Mouse (Mus musculus) Patski (cell line): ENCODE data around the gene Sgca. TPM values are rescaled to one million over a fixed set of nuclear protein-coding genes. Genes with fewer than 3 reads are reported as not detected.

ENCODE experiments used
- ATAC-seq: fragments of 100-300 bp; one replicate; pipeline ENCODE4 v1.8.0; 2021
- CTCF ChIA-PET: fragments of 350-600 bp; sonication (Branson Sonifier 250); formaldehyde crosslinking; loops from one replicate; lab custom pipeline; 2022; ENCODE audit warnings: inconsistent platforms; lab: Charles Lee
- POLR2A ChIA-PET: fragments of 350-600 bp; sonication (Branson Sonifier 250); formaldehyde crosslinking; loops from one replicate; lab custom pipeline; 2022; ENCODE audit warnings: antibody characterized with exemption, inconsistent platforms; lab: Charles Lee
- DNase-seq: peaks from one replicate; pipeline ENCODE4 v3.0.0-alpha.2; 2011; ENCODE audit warnings: low read depth, low spot score
- H3K27me3 ChIP-seq: fragments of 371-371 bp; one replicate; pipeline ENCODE4 v1.5.1; 2021
- CTCF ChIP-seq: fragments of 100-300 bp; IDR thresholded peaks from one replicate; pipeline ENCODE4 v1.5.1; 2021
- in situ Hi-C: fragments of 300-500 bp; cut with MboI; formaldehyde crosslinking; loops from 3 replicates; pipeline ENCODE4 v1.11.1; 2018; ENCODE audit warnings: low pct_unique_long_range_greater_than_20kb, mixed read lengths
- polyA plus RNA-seq: library from polyadenylated mRNA; unstranded; gene quantifications from one replicate; pipeline ENCODE4 v1.2.3, GENCODE M21; 2021

Sgca gene
- polyA plus RNA-seq, 1 experiment from 2014 or later: 0.47 TPM

DNA sequence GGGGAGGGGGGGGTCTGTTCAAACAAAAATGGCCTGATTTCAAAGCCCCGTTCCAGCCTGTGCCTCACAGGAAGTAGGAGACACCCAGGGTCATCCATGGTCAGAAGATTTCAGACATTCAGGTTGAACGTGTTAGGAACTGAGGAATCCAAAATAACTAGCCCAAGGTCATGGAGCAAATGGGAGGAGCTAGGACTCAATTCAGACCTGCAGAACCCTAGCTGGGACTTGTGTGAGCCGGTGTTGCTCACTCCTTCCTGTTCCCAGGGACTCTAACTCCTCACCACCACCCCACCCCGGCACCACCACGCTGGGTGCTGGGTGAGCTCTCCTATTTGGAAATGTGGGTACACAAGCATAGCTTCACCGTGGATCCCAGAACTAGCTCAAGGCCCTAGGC is 11.2 kb upstream of the Sgca start:
- in situ Hi-C loops: no loop called here
- no peaks in the 10 kb centered on the region for H3K27me3 ChIP-seq
- no peak for DNase-seq
- CTCF ChIA-PET: interaction anchor here (0.9 to 1.3 kb wide), 3 partner anchors 13 to 45 kb away, joined by 3 to 5 read pairs (median 3); no protein-coding TSS in a partner anchor
- POLR2A ChIA-PET: interaction anchor here (0.5 to 0.6 kb wide), 2 partner anchors 75 to 101 kb away, joined by 3 read pairs; no protein-coding TSS in a partner anchor
- TF ChIP-seq CTCF: no peak
- no peak for ATAC-seq

DNA sequence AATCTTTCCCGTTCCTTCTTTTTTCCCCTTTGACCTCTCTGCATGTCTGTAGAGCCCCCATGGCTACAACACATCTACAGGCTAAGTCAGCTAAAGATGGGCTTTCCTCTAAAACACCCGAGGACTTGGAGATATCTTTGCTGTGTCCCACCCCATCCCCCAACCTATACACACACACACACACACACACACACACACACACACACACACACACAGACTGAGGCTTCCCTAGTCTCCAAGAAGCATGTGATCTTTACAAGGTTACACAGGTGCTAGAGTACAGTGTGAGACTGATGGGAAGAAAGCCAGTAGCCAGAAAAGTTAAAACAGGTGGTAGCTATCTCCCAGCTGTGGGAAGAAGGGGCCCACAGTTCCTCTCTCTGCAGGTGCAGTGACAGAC is 10.3 kb upstream of the Sgca start:
- no peak for ATAC-seq
- ChIA-PET CTCF (interaction anchor here (1.0 to 1.3 kb wide), 3 partner anchors 14 to 44 kb away, joined by 3 to 6 read pairs (median 5); no protein-coding TSS in a partner anchor), POLR2A (interaction anchor here (0.6 kb wide), 1 partner anchor 102 kb away, joined by 3 read pairs; no protein-coding TSS in a partner anchor)
- TF ChIP-seq CTCF: no peak
- no peak for DNase-seq
- in situ Hi-C loops: no loop called here
- no peaks in the 10 kb centered on the region for H3K27me3 ChIP-seq

DNA sequence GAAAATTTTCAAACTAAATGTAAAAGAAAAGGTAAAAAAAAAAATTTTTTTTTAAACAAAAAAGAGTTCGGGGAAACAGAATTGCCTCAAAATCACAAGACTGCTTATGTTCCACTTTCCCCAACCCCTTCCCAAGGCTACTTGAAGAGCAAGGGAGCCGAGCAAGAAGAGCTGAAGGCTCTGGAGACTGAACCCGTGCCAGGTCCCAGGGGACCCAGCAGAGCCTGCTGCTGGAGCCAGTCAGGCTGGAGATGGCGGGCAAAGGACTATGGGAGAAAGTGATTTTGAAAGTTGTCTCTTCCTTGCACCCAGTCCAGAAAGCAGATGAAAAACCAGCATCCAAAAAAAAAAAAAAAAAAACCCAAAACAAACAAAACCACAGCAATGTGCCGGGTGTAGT is 9.7 kb upstream of the Sgca start:
- in situ Hi-C loops: no loop called here
- no peak for TF ChIP-seq CTCF
- DNase-seq: no peak
- no peaks in the 10 kb centered on the region for H3K27me3 ChIP-seq
- ATAC-seq: no peak
- POLR2A ChIA-PET: interaction anchor here (0.7 kb wide), 1 partner anchor 34 kb away, joined by 7 read pairs; no protein-coding TSS in a partner anchor
- CTCF ChIA-PET: interaction anchor here (1.3 kb wide), 1 partner anchor 14 kb away, joined by 6 read pairs; no protein-coding TSS in a partner anchor

DNA sequence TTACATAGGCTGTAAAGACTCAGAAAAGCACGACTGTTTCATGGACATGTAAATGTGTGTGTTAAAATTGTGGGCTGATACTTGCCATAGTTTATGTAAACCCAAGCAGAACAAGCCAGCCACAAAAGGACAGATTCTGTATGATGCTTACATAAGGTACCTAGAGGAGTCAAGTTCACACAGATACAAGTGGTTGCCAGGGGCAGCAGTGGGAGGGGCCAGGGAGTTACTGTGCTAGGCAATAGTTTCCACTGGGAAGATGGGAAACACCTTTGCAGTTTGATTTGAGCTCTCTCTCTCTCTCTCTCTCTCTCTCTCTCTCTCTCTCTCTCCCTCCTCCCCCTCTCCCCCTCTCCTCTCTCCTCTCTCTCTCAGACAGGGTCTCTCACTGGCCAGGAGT is 9.0 kb upstream of the Sgca start:
- H3K27me3 ChIP-seq: no peaks in the 10 kb centered on the region
- ChIA-PET POLR2A (no interaction called here), CTCF (no interaction called here)
- no peak for ATAC-seq
- no peak for DNase-seq
- TF ChIP-seq CTCF: no peak
- in situ Hi-C loops: no loop called here

DNA sequence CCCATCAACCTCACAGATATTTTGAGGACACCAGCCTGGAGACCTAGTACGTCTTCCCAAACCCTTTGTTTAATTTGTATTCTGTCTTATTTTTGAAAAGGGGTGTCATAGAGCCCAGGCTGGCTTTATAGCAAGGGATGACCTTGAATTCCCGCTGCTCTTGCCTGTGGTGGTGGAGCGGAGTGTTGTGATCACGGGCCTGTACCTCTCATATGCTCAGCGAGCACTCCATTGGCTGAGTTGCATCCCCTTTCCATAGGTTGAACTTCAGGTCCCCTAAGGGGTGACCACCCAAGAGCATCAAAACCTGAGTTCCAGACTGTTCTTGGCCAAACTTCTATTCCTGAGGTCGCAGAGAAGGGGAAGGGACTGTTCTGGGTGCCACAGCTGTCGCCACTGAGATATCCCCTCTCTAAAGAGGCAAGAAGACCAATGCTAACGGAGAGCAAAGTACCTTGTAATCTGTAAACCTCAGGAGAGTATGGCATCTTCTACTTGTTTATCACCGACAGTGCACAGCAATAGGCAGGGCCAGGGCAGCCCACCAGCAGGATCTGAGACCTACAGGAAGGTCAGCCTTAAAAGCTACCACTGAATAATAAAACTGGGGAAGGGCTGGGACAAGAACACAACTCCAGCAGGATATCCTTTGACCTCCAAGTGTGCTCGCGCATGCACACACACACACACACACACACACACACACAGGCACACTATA is 3.5 kb upstream of the Sgca start:
- CTCF ChIA-PET: interaction anchor here (0.8 to 2.4 kb wide), 6 partner anchors 10 to 133 kb away, joined by 3 to 13 read pairs (median 5); no protein-coding TSS in a partner anchor
- TF ChIP-seq CTCF: no peak
- no peaks in the 10 kb centered on the region for H3K27me3 ChIP-seq
- in situ Hi-C loops: loop anchor here (5.0 kb wide), 1 partner anchor 63 kb away; the partner anchor contains the start of gene Pdk2
- POLR2A ChIA-PET: interaction anchor here (1.6 kb wide), 1 partner anchor 10 kb away, joined by 6 read pairs; no protein-coding TSS in a partner anchor
- DNase-seq (no peak), ATAC-seq (no peak)

DNA sequence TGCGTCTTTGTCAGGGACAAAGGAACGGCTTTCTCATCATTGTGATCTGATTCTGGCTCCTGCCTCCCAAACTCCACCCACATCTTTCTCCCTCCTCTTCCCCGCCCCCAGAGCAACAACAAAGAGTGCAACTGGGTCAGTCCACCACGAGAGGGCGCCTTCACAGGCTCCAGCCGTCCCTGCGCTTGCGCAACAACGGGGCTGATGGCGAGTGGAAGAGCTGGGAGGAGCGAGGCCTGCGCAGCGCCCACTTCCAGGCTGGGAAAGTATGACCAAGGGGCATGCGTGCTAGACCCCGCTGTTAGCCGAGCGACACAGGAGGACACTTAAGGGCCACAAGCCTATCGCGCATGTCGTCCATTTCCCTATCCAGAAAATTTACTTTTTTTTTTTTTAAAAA is 2.8 kb upstream of the Sgca start:
- CTCF ChIA-PET: interaction anchor here (0.8 to 2.4 kb wide), 6 partner anchors 10 to 133 kb away, joined by 3 to 13 read pairs (median 5); no protein-coding TSS in a partner anchor
- no peaks in the 10 kb centered on the region for H3K27me3 ChIP-seq
- TF ChIP-seq CTCF: peak; percentile 98
- in situ Hi-C loops: loop anchor here (5.0 kb wide), 1 partner anchor 63 kb away; the partner anchor contains the start of gene Pdk2
- ATAC-seq (peak; percentile 62), DNase-seq (no peak)
- POLR2A ChIA-PET: interaction anchor here (1.6 kb wide), 1 partner anchor 11 kb away, joined by 6 read pairs; no protein-coding TSS in a partner anchor

DNA sequence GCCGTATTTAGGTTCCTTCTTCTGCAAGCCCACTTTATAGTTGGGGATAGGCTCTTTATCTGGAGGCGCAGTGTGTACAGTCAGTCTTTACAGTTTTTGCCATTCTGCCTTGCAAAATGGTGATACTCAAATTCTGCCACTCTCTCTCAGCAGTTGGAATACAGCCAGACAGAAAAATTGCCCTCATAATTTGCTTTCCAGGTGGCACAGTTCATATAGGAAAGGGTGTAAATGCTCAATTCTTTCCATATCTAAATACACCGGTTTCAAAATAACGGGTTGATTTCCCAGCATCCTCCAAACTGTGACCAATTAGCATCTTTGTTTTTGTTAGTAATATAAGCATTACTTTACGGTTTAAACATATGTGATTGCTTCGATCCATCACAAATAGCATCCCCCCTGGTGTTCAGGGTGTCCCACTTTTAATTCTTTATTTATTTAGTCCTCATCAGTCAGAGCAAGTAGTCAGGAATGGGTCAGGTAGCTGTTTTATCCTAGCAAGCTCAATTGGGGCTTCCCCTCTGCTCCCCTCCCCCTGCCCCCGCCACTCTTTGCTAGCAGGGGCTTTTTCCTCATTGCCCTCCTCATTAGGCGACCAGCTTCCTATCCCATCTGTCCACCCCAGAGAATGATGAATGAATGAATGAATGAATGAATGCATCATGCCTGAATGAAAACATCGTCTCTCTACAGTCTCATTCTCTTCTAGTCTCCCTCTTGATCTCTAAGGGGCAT is 2.2 kb upstream of the Sgca start:
- ATAC-seq (no peak), DNase-seq (no peak)
- CTCF ChIA-PET: interaction anchor here (0.8 to 2.4 kb wide), 8 partner anchors 10 to 134 kb away, joined by 3 to 13 read pairs (median 5); partner anchors contain the start of gene Pdk2
- H3K27me3 ChIP-seq: no peaks in the 10 kb centered on the region
- POLR2A ChIA-PET: no interaction called here
- TF ChIP-seq CTCF: no peak
- in situ Hi-C loops: loop anchor here (5.0 kb wide), 1 partner anchor 64 kb away; the partner anchor contains the start of gene Pdk2

DNA sequence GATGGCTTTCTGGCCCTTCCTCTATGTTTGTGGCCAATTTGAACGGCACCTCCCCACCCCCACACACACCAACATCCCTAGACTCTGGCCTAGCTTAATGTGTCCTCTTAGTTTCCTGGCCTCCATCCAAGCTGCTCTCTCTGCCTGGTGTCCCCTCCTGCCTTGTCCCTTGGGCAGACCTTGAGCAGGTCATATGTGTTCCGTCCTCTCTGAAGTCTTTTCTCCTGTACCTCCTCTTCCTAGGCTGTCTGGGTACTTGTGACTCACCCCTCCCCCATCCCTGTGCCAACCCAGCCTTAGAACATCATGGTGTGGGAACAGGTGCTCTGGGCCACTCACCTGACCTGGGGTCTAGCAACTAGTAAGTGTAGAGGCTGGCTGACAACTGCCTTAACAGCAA is 1.2 kb downstream of the Sgca start:
- ChIA-PET CTCF (interaction anchor here (0.7 to 1.6 kb wide), 2 partner anchors 12 to 16 kb away, joined by 3 read pairs; partner anchors contain the start of gene Ppp1r9b), POLR2A (interaction anchor here (1.1 kb wide), 1 partner anchor 16 kb away, joined by 3 read pairs; the partner anchor contains the start of gene Ppp1r9b)
- no peak for TF ChIP-seq CTCF
- in situ Hi-C loops: loop anchor here (5.0 kb wide), 2 partner anchors 38 to 67 kb away; partner anchors contain the start of genes Col1a1 and Pdk2
- no peak for DNase-seq
- ATAC-seq: no peak
- no peaks in the 10 kb centered on the region for H3K27me3 ChIP-seq

DNA sequence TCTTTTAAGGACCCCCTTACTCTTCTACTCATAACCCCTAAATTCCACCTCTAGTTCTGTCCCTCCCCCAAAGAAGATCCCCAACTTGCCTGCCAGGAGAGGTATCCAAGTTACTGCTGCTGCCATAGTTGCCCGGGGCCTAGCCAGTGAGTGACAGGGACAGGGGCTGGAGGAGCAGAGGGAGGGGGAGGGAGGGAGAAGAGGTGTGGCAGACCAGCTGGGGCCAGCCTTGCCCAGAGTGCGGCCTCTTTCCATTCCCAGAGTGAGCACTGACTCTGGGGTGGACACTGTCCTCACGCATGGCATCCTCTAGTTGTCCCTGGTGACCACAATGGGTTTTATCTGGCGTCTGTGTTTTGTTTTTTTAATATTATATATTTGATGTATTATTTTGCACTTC is 2.8 kb downstream of the Sgca start:
- DNase-seq: no peak
- in situ Hi-C loops: loop anchor here (5.0 kb wide), 1 partner anchor 36 kb away; the partner anchor contains the start of gene Col1a1
- H3K27me3 ChIP-seq: no peaks in the 10 kb centered on the region
- no peak for ATAC-seq
- TF ChIP-seq CTCF: no peak
- CTCF ChIA-PET: no interaction called here
- POLR2A ChIA-PET: interaction anchor here (0.8 kb wide), 1 partner anchor 17 kb away, joined by 3 read pairs; no protein-coding TSS in a partner anchor
